Mouse (Mus musculus) testis, postnatal 14 days (tissue): ENCODE data around the gene Mpdu1.
"Not testable (repeated sequence)": the region's sequence is repeated elsewhere in the genome, so short reads cannot be mapped to it uniquely, and the experiment has no call there.

Source experiments
- DNase-seq: peaks from one replicate; pipeline ENCODE4 v3.0.0; 2021; ENCODE audit warnings: low spot score

Gene Mpdu1

DNA sequence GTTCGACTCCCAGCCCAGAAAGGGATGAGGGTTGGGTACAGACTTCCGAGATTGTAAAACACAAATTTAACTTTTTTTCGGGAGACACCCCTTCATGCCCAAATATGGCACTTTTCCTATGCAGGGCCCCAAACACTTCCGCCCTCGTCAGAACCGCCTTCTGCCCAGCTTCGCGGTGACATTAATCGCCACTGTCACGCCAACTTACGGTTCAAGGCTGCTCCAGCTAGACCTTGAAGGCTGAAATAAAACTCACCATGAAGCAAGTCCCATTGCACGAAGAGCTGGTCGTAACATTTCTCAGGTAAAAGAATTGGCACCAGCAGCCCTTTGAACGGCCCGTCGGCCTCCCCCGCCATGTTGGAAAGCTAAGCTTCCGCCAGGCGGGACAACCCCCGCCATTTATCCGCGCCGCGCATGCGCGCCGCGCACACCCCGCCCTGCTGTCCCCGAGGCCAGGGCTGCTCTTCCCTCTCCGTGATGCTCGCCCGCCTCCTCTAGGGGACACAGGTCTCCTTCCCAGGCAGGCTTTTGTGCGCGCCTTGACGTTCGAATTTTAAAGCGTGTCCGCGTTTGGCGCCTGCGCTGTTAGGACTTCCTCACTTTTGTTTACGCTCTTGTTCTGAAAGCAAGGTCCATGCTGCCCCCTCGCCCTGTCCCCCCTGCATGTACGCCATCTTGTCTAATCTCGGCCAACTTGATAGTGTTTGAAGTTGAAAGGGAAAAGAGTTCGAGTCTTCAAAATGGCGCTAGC lies at the start of gene Mpdu1:
Mpdu1 (minus strand) TSS at position 430 of the 754 bp plus-strand sequence.
- DNase-seq, result peak; percentile 95

DNA sequence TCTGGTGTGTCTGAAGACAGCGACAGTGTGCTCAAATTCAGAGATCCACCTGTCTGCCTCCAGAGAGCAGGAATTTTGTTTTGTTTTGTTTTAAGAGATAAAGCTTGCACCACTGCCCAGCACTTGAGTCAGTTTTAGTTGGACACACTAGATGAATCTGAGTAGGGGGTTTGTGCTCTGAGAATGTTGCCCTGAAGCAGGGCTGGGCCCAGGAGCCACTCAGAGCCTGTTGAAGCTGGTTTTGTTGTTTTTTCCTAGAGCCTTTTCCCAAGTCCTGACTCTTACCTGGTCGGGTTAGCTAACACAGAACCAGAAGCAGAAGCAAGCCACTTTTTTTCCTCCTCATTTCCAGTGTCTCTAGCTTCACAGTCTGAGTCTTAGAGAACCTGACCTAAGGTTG lies 48.6 kb upstream of the Mpdu1 start:
- DNase-seq, result no peak

DNA sequence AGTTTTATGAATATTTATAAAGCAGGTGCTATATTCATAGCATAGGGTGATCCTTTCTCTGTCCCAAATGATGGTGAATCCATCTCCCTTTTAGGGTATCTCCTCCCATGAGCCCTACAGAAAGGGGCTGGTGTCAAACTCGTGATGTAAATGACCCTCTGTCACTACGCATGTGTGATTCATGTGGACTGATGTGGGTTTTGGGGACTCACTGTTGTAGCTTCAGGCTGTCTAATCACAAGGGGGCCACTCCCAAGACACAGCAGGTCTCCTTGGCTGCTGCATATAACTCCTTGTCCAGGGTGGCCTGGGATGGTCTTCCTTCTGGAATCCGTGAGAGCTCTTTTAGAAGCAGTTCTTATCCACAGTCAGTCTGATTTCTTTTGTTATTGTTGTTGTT lies 48.0 kb upstream of the Mpdu1 start:
- no peak for DNase-seq

DNA sequence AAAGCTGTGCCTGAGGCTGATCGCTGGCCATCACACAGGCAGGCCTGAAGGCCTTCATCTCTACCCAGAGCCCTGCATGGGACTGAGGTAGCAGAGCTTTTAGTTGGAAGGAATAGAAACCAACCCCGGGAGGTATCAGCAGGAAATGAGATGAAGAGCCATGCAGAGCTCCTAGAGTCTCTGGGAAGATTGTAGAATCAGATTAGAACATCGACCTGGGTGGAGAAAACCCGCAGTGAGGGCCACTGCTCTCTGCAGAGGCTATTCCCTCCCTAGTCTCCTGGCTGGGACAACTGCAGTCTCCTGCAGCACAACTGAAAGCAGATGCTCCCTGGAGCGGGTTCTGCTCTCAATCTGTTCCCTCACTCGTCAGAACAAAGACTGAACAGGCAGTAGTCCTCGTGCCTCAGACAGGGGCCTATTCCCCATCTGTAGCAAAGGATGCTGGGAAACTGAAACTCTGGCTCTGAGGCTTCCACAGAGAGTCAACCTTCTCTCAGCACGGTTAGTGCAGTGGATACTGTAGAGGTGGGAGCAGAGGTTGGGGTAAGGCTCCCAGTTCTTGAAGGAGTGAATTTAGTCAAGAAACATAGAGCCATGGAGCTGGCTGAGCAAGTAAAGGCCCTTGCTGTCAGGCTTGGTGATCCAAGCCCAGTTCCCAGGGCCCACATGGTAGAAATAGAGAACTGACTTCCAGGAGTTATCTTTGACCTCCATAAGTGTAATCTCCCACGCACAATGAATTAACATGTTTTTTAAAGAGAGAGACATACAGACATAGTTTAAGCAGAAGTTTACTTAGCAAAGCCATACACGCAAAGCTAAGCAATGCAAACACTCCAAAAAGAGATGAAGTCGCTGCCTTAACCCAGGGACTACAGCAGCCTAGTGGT lies 47.4 kb upstream of the Mpdu1 start:
- no peak for DNase-seq

DNA sequence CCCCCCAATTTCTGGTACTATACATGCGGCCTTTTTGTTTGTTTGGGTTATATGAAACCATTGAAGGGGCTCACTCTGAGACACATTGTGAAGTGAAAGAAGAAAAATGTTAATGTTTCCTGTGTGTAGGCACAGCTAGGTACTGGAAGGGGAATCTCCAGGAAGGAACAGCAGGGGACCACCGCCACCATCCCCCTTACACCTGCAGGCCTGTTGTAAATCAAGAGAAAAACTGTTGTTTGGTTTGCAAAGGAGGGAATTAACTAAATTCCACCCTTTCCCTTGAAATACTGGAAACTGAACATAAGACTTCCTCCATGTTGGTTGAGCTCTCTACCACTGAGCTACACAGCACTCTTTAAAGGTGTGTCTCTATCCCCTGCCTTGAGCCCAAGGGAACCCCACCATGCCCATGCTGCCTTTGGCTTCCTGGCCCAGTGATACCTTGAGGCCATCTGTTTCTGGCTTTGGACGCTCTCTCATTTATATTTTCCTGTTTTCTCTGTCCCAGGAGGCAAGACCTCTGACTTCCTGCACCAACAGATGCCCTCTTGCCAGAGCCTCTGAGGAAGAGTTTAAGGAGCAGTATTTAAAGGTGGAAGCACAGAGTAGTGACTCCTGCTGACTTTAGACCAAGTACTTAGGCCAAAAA lies 46.3 kb upstream of the Mpdu1 start:
- no peak for DNase-seq

DNA sequence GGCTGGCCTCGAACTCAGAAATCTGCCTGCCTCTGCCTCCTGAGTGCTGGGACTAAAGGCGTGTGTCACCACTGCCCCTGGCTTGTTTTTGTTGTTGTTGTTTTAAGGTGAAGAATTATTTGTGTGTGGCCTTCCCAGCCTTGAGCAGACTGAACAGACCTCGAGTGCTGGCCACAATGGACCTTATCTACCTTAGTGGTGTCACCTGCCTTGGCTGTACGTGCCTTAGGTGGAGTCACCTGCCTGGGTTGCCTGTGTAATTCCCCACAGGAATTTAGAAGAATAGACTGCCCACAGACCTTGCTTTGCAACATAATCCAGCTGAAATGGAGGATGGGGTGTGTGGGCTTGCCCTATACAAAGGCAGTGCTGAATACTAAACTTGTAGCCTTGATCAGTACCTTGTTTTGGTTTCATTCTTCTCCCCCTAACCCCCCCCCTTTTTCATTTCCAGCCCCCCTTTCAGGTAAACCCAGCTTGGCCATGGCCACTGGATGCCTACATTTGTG lies 45.5 kb upstream of the Mpdu1 start:
- DNase-seq, result no peak

DNA sequence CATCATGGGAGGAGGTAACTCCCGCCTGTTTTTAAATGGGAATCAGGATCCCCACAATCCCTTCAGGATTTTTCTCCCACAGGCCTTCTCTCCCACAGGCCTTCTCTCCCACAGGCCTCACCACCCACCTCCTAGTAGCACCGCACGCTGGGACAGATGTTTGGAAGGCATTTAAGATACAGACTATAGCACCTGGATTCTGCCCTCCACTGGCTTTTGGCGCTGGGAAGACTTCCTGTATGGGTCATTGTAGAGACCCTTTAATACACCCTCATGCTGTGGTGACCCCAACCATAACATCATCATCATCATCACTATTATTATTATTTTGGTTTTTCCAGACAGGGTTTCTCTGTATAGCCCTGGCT lies 45.0 kb upstream of the Mpdu1 start:
- DNase-seq, result no peak

DNA sequence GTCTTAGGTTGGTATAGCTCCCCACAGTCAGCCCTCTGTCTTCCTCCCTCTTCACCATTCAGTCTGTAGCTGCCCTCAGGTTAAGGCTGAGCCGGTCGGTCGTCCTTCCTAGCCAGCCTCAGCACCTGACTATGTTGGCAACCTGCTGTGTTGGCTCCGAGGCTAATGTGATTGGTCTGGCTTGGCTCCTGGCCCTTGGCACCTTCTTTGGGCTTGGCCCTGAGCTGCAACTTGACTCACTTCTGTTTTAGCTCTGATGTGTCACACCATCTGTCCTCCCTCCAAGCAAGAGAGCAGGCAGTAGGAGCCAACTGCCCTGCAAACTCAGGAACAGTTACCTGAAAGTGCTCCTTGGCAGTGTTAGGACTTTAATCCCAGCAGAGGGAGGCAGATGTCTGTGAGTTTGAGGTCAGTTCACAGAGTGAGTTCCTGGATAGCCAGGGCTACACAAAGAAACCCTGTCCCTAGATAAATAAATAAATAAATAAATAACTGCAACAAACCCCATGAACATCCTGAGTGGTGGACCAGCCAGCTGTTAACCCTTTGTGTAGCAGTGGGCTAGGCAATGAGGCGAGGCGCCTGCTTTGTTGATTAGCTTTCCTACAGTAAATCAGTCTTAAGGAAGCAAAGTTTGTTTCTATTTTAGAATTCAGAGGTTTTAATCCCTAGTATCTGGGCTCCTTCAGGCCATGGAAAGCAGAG lies 44.5 kb upstream of the Mpdu1 start:
- peak; percentile 61 for DNase-seq

DNA sequence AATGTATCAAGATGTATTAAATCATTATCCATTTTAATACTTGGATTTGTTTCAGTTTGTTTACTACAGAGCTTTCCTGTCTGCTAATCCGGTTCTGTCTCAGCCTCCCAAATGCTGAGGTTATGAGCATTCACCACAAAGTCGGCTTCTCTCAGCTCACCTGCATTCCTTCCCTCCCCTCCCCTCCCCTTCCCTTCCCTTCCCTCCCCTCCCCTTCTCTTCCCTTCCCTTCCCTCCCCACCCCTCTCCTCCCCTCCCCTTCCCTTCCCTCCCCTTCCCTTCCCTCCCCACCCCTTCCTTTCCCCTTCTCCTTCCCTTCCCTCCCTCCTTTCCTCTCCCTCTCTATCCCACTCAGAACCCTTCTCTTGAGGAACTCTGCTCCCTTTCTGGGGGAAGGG lies 42.2 kb upstream of the Mpdu1 start:
- DNase-seq, result no peak

DNA sequence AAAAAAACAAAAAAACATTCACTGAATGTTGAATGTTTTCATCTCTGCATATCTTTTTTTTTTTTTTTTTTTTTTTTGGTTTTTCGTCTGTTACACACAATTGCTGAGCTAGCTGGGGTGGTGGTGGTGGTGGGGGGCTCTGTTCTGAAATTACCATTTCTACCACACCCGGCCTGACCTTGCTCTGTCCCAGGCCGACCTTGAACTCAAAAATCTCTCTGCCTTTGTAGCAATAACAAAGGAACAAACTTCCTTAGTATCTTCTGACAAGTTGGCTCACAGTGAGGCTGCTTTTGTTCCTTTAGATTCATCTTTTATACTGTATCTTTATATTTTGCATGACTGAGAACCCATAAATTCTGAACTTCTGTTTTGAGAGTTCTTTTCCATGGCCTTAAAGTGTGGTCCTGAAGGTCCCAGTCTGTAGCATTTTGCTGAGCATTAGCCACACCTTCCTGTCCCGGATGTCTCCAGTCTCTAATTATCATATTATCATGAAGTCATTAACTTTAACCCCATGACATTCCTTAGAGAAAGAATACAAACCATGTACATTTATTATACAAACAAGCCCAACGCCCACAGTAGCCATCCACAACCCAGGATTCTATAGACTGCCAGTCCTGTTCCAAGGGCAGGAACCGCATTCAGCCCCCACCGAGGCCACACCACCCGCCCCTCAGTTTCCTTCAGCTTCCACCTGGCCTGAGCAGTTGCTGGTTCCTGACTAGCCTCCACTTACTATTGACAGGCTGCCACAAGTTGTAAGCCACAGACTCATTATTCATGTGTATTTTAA lies 41.6 kb upstream of the Mpdu1 start:
- DNase-seq, result no peak

DNA sequence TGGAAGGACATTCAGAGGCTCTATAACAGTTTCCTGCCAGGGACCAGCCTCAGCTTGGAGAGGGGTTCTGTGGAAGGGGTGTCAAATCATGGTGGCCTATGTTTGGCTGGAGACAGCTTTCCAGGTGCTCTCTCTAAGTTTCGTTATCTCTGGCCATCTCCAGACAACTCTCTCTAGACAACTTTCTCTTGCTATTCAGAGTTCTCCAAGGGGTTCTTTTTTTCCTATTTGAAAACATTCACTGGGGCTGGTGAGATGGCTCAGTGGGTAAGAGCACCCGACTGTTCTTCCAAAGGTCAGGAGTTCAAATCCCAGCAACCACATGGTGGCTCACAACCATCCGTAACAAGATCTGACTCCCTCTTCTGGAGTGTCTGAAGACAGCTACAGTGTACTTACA lies 40.9 kb upstream of the Mpdu1 start:
- not testable (repeated sequence) for DNase-seq

DNA sequence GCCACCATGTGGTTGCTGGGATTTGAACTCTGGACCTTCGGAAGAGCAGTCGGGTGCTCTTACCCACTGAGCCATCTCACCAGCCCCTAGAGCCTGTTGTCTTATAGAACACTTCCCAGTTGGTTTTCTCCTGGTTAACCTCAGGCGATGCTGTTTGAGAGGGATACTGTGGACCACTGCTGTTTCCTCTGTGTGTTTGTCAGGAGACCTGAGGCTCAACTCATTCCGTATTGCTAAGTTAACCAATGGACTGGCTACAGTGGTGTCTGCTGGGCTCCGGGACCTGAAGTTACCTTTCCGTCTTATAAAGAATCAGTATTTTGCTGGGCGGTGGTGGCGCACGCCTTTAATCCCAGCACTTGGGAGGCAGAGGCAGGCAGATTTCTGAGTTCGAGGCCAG lies 40.4 kb upstream of the Mpdu1 start:
- not testable (repeated sequence) for DNase-seq

DNA sequence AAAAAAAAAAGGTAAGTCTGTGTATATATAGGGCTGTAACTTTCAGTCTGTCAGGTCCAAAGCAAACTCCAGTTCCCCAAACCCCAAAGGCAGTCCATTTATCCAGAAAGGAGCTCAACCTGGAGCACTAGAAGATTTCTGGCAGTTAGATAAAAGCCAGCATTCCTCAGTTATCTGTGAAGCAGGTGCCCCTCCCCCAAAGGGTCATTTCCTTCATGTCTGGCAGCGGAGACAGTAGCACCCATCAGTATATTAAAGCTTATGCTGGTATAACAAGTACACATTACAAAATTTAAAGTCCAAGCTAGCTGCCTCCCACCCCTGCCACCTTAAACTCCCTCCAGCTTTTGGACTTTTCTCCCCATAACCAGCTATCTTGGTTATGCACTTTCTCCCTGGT lies 37.2 kb upstream of the Mpdu1 start:
- no peak for DNase-seq

DNA sequence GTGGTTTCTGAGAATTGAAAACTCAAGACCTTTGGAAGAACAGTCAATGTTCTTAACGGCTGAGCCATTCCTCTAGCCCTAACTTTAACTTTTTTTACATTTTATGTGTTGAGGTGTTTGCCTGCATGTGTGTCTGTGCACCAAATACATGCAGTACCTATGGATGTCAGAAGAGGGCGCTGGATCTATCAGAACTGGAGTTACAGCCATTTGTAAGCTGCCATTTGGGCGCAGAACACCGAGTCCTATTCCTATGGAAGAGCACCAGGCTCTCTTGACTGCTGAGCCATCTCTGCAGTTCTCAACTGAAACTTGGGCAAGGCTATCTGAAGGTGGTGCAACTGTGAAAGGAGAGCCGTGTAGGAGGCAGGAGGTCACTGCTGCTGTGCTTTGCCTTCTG lies 36.1 kb upstream of the Mpdu1 start:
- no peak for DNase-seq

DNA sequence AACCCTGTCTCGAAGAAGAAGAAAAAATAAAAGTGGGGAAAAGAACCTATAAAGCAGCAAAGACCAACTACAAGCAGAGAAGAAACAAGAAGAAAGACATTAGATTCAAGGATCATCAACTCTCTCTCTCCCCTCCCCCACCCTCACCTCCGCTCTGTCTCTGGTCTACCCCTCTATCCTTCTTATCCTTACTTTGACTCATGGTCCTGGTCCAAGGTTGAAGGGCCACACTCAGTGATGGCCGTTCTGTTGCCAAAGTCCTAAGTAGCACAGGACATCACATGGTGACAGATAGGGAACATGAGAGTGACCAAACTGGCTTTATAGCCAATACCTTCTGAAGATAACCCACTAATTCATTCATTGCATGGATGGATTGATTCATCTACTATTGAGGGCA lies 35.0 kb upstream of the Mpdu1 start:
- DNase-seq, result no peak

DNA sequence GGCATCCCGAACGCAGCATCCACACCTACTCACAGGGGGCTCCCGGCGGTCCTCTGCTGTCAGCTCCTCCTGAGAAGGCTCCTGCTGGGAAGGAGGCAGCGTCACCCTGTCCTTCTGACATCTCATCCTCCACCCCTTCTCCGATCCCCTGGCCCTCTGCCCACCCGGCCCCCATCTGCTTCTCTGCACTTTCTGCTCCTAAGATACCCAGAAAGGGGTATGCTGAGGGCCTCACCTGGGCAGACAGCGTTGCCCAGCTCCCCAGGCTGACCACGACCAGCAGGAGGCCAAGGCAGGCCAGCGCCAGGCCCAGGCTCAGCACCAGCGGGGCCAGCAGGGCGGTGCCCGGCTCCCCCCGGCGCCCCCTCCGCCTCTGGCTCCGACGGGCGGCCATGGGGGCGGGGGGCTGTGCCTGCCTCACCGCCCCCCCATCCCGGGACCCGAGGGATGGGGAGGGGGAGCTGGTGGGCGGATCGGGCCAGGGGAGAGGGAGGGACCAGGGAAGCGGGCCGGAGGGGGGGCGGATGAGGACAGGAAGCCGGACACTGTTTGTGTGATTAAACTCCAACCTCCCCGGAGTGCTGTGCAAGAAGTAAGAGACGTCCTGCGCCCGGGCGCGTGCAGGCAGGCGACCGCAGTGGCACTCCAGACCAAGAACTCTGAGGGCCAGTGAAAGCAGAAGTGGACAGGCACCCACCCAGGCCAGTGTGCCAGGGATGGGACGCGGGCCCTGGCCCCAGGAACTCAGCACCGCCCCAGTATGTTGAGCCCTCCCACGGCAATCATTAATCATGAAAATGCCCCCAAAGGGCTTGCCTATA lies 33.1 kb upstream of the Mpdu1 start, which contains the start of the genes Tnfsf12 and Tnfsfm13:
Tnfsf12 (minus strand) TSS at position 489 of the 821 bp plus-strand sequence.
Tnfsfm13 (minus strand) TSS at position 738 of the 821 bp plus-strand sequence.
- peak; percentile 59 for DNase-seq

DNA sequence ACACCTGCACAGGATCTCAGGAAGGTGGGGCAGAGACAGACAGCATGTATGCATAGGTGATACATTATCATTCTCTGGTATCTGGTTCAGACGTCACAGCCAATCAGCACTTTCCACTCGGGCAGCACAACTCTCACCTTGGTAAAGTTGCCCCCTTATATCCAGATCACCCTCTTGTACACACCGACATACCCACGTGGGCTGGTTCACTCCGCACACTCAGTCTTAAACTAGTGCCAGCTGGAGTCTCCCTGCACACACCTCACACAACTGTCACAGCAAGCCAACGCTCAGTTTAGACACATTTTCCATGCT lies 32.6 kb upstream of the Mpdu1 start:
- DNase-seq, result no peak

DNA sequence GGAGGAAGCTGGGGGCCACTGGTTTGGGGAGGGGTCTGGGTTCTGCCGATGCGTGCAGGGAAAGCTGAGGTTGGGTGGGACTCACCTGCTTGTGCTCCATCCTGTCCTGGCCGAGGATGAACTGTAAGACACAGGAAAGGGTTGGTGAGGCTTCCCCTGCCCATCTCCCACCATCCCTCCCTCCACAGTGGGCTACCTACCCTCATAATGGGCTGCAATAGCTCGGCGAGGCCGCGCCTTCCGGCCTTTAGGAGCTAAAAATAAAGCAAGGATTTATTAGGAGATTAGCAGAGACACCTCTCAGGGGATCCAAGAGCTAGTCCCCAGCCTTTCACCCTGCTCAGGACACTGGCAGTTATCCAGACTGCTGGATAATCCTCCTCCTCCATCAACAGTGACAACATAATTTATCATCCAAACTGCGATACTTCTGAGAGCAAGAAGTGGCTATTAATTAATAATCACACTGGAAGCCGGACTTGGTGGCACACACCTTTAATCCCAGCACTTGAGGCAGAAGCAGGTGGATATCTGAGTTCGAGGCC lies 31.1 kb upstream of the Mpdu1 start:
- no peak for DNase-seq

DNA sequence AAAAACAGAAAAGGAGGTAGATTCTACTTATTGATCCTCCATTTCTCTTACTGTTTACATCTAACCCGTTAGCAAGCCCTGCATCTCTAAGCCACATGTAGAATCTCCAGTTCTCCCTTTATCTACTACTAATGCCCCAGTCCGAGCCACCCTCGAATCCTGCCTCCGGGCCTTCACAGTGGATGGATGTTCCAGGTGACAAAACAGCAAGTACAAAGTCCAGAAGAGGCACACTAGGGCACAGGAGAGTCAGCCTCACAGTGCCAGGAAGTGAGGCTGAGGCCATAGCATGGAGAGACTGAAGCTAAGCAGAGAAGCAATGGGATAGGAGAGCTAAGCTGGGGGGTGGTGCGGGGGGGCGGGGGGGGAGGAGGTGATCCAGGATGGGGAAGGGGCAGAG lies 30.4 kb upstream of the Mpdu1 start:
- no peak for DNase-seq

DNA sequence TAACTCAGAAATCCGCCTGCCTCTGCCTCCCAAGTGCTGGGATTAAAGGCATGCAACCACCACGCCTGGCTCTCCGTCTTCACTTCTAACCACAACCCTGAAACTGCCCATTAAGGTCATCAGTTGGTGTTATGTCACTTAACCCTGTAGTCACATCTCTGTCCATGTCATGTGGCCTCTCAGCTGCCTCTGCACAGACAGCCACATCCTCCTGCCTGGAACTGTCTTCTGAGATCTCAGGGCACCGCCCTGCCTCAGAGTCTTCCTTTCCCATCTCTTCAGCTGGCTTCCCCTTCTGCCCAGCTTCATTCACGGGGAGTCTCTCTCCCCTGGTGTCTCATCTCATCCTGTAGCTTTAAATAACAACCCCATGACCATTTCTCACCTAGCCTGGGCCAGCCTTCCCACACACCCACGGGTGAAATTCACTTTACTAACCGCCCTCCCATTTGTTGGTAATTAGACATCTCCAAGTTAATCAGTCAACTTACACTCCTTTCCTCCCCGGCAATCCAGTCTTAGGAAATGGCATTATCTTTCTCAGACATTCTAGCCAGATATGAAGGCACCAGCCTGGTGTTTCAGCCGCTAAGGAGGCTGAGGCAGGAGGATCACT lies 29.9 kb upstream of the Mpdu1 start:
- DNase-seq, result no peak
